Mouse (Mus musculus) stomach, embryonic 16.5 days (tissue): ENCODE results near the gene Reck. TPM values are rescaled to one million over a fixed set of nuclear protein-coding genes. Genes with fewer than 3 reads are reported as not detected.
A peak's percentile ranks its signal among the peaks of the same experiment; 100 is the strongest.

Source experiments
- ATAC-seq: fragments of 200-750 bp; cut with Nextera tagmentation; 2 replicates; pipeline ENCODE4 v1.8.0; 2017; ENCODE audit warnings: moderate number of reproducible peaks, moderate TSS enrichment; ENCODE audit not compliant: insufficient read depth, low FRiP score
- H3K27ac ChIP-seq: fragments of 300-500 bp; sonication (generic); 2 replicates; pipeline ENCODE4 v1.5.1; 2014; ENCODE audit warnings: low read length
- H3K27me3 ChIP-seq: fragments of 300-500 bp; sonication (generic); 2 replicates; pipeline ENCODE4 v1.6.1; 2014; ENCODE audit warnings: low read length, control low read depth, mixed read lengths; ENCODE audit not compliant: control insufficient read depth, insufficient read depth
- H3K36me3 ChIP-seq: fragments of 300-500 bp; sonication (generic); 2 replicates; pipeline ENCODE4 v1.6.1; 2014; ENCODE audit warnings: low read length; ENCODE audit not compliant: control insufficient read depth, insufficient read depth
- H3K4me1 ChIP-seq: fragments of 300-500 bp; sonication (generic); 2 replicates; pipeline ENCODE4 v1.6.1; 2014; ENCODE audit warnings: low read length, control low read depth, mixed read lengths; ENCODE audit not compliant: control insufficient read depth, insufficient read depth
- H3K4me2 ChIP-seq: fragments of 300-500 bp; sonication (generic); 2 replicates; pipeline ENCODE4 v1.6.1; 2014; ENCODE audit warnings: low read depth, low read length, mixed read lengths
- H3K4me3 ChIP-seq: fragments of 300-500 bp; sonication (generic); replicated peaks from 2 replicates; pipeline ENCODE4 v1.5.1; 2014; ENCODE audit warnings: mild to moderate bottlenecking, low read length
- H3K9ac ChIP-seq: fragments of 300-500 bp; sonication (generic); 2 replicates; pipeline ENCODE4 v1.6.1; 2014; ENCODE audit warnings: low read length
- H3K9me3 ChIP-seq: fragments of 300-500 bp; sonication (generic); replicated peaks from 2 replicates; pipeline ENCODE4 v1.6.1; 2016; ENCODE audit warnings: low read length, control low read depth; ENCODE audit not compliant: control insufficient read depth
- WGBS: fragments of 180-500 bp; shearing (Covaris S2); extraction: QIAGEN DNeasy Blood & Tissue Kit; methylation state at CpG from one replicate; pipeline ENCODE4 v1.1.7; 2014; 5-methylcytosine and 5-hydroxymethylcytosine counted together
- polyA plus RNA-seq: library from polyadenylated mRNA; unstranded; fragments of >200 nt; fragmentation: Nextera tagmentation; extraction: Ambion mirVana; gene quantifications from 2 replicates; pipeline ENCODE4 v1.2.1, GENCODE M21; 2015

The Reck gene
- polyA plus RNA-seq = 23.8 and 25.4 TPM in 2 replicates

GRCm38 (mm10) chr4:43875160-43875918 is at the start of gene Reck:
Gene Reck, plus strand, starts transcription at chr4:43875530.
- H3K36me3 ChIP-seq = no peaks in the 10 kb centered on the region
- peak within 1 kb of the TSS; percentile 90 for H3K9ac ChIP-seq
- peak; percentile 92 for ATAC-seq
- H3K27ac ChIP-seq = no peak within 1 kb of the TSS; the same call in 1 of the 2 replicates
- no peaks in the 10 kb centered on the region for H3K27me3 ChIP-seq
- peak within 1 kb of the TSS; percentile 95 for H3K4me2 ChIP-seq
- H3K4me1 ChIP-seq = peaks cover 12% of the 10 kb centered on the region
- 1% methylated on average over 73 of the region's 73 CpGs for WGBS
- peak within 1 kb of the TSS; percentile 88 for H3K4me3 ChIP-seq
- H3K9me3 ChIP-seq = no peaks in the 10 kb centered on the region

DNA sequence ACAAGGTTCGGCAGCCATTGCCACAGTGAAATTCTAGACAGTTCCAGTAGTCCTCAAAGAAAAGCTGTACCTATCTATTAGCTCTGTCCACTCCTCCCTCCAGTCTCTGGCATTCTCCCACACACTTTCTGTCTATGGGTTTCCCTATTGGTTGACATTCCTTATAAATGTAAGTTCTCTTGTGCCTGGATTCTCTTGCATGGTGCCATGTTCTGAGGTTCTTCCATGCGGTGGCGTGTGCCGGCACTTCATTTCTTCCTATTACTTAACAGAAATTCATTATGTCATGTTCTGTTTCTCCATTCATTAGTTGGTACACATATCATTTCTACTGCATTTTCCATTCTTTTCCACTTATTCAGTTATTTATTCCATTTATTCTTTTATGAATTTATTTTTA is 46.5 kb upstream of the Reck start:
- Histone ChIP-seq H3K9ac (no peak overlapping the region), H3K9me3 (no peaks in the 10 kb centered on the region), H3K4me1 (no peaks in the 10 kb centered on the region), H3K27me3 (no peaks in the 10 kb centered on the region), H3K4me2 (no peak overlapping the region), H3K4me3 (no peak overlapping the region), H3K36me3 (no peaks in the 10 kb centered on the region), H3K27ac (no peak overlapping the region)
- WGBS = 87% methylated on average over 4 of the region's 4 CpGs
- no peak for ATAC-seq

DNA sequence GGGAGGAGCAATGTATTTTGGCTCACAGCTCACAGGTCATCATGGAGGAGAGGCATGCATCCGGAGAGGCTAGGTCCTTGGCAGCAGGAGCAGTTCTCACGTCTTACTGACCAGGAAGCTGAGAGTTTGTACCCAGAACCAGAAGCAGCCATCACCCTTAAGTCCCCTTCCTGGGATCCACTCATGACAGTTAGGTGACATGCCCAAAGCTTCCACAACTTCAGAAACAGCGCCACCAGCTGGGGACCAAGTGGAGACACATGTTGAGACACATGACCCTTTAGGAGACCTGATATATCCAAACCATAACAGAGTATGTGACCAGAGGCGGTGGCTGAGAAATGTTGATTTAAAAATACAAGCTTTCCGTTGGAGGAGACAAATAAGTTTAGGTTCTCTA is 43.3 kb upstream of the Reck start:
- Histone ChIP-seq H3K9ac (no peak overlapping the region), H3K9me3 (no peaks in the 10 kb centered on the region), H3K4me2 (no peak overlapping the region), H3K36me3 (no peaks in the 10 kb centered on the region), H3K27me3 (no peaks in the 10 kb centered on the region), H3K4me1 (no peaks in the 10 kb centered on the region), H3K27ac (no peak overlapping the region), H3K4me3 (no peak overlapping the region)
- no peak for ATAC-seq
- WGBS = 58% methylated on average over 5 of the region's 5 CpGs

DNA sequence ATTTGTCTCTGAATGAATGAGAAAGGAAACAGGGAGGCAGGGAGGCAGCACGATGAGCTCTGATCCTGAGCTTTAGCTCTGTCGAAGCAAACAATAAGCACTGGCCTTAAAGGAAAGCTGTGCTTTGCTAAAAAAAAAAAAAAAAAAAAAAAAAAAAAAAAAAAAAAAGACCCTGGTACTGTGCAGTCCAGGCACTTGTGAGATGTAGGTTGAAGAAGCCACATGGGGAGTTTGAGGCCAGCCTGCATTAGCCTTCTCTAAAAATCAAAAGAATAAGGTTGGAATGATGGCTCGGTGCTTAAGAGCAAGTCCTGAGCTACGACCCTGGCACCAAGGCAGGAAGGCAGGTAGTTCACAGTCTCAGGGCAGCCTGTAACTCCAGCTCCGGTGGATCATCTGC is 41.6 kb upstream of the Reck start:
- H3K9me3 ChIP-seq = no peaks in the 10 kb centered on the region
- no peaks in the 10 kb centered on the region for H3K27me3 ChIP-seq
- H3K4me3 ChIP-seq = no peak overlapping the region
- H3K27ac ChIP-seq = no peak overlapping the region
- ATAC-seq = no peak
- no peak overlapping the region for H3K4me2 ChIP-seq
- no peaks in the 10 kb centered on the region for H3K36me3 ChIP-seq
- whole genome bisulfite sequencing = 69% methylated on average over 5 of the region's 5 CpGs
- no peak overlapping the region for H3K9ac ChIP-seq
- H3K4me1 ChIP-seq = no peaks in the 10 kb centered on the region

- WGBS = 58% methylated on average over 4 of the region's 4 CpGs
- no peak overlapping the region for H3K9ac ChIP-seq
- no peaks in the 10 kb centered on the region for H3K36me3 ChIP-seq
- H3K4me2 ChIP-seq = no peak overlapping the region
- H3K27me3 ChIP-seq = no peaks in the 10 kb centered on the region
- H3K27ac ChIP-seq = no peak overlapping the region
- no peaks in the 10 kb centered on the region for H3K9me3 ChIP-seq
- no peaks in the 10 kb centered on the region for H3K4me1 ChIP-seq
- no peak for ATAC-seq
- H3K4me3 ChIP-seq = no peak overlapping the region
These were observed 40.6 kb upstream of the Reck start for GRCm38 (mm10) chr4:43834749-43835148.

- H3K4me2 ChIP-seq = no peak overlapping the region
- WGBS = 67% methylated on average over 3 of the region's 3 CpGs
- H3K9me3 ChIP-seq = no peaks in the 10 kb centered on the region; the same call in 1 of the 2 replicates
- H3K27me3 ChIP-seq = no peaks in the 10 kb centered on the region
- H3K27ac ChIP-seq = no peak overlapping the region
- H3K9ac ChIP-seq = no peak overlapping the region
- no peak for ATAC-seq
- H3K4me3 ChIP-seq = no peak overlapping the region
- H3K4me1 ChIP-seq = no peaks in the 10 kb centered on the region
- no peaks in the 10 kb centered on the region for H3K36me3 ChIP-seq
These were observed 37.0 kb upstream of the Reck start for GRCm38 (mm10) chr4:43838326-43838725.

- Histone ChIP-seq H3K9me3 (no peaks in the 10 kb centered on the region; the same call in 1 of the 2 replicates), H3K4me1 (no peaks in the 10 kb centered on the region), H3K4me2 (no peak within 1 kb of the TSS), H3K36me3 (no peaks in the 10 kb centered on the region), H3K27me3 (no peaks in the 10 kb centered on the region), H3K4me3 (no peak within 1 kb of the TSS), H3K27ac (no peak within 1 kb of the TSS), H3K9ac (no peak within 1 kb of the TSS)
- no peak for ATAC-seq
- WGBS = 65% methylated on average over 1 of the region's 1 CpGs
These were observed 35.2 kb upstream of the Reck start, which contains the start of gene Olfr157 for GRCm38 (mm10) chr4:43840101-43840500. Gene Olfr157, minus strand, starts transcription at chr4:43840201.

DNA sequence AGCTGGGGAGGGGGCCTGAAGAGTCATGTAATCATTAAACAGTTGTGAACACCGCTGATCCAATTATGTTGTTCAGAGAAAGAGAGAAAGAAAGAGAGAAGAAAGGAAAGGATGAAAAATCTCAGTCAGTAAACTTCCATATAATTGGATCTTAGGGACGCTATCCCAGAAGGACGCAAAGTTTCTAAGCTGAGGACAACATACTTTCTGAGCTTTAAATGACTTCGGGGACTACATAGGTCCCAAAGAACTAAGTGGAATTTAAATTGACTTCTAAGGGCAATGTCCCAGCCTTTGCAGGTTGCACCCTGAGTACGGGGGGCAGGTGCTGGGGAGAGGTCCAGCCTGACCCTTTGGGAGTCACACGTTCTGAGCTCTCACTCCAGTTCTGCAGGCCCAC is 24.1 kb upstream of the Reck start, which contains the start of gene Olfr155:
Gene Olfr155, plus strand, starts transcription at position 301 of the 400 bp plus-strand sequence.
- WGBS = 83% methylated on average over 6 of the region's 6 CpGs
- no peak within 1 kb of the TSS for H3K27ac ChIP-seq
- ATAC-seq = no peak

GRCm38 (mm10) chr4:43854101-43854500 is 21.2 kb upstream of the Reck start:
- no peak overlapping the region for H3K4me3 ChIP-seq
- ATAC-seq = no peak
- no peaks in the 10 kb centered on the region for H3K27me3 ChIP-seq
- H3K9me3 ChIP-seq = no peaks in the 10 kb centered on the region
- WGBS = 72% methylated on average over 8 of the region's 8 CpGs
- H3K4me2 ChIP-seq = no peak overlapping the region
- no peaks in the 10 kb centered on the region for H3K4me1 ChIP-seq
- no peak overlapping the region for H3K9ac ChIP-seq
- no peaks in the 10 kb centered on the region for H3K36me3 ChIP-seq
- no peak overlapping the region for H3K27ac ChIP-seq

More for the DNA sequence above, 24.1 kb upstream of the Reck start, which contains the start of gene Olfr155:
- H3K36me3 ChIP-seq = no peaks in the 10 kb centered on the region
- H3K27me3 ChIP-seq = no peaks in the 10 kb centered on the region
- no peak within 1 kb of the TSS for H3K4me2 ChIP-seq
- no peak within 1 kb of the TSS for H3K9ac ChIP-seq
- H3K4me3 ChIP-seq = no peak within 1 kb of the TSS
- H3K9me3 ChIP-seq = no peaks in the 10 kb centered on the region
- no peaks in the 10 kb centered on the region for H3K4me1 ChIP-seq
